Mouse (Mus musculus) left cerebral cortex, adult 9 months (tissue): ENCODE data around the gene Hip1r.
"Not testable (repeated sequence)": the region's sequence is repeated elsewhere in the genome, so short reads cannot be mapped to it uniquely, and the experiment has no call there.

ENCODE experiments used
- DNase-seq, 2 experiments: peaks; one replicate each; pipeline ENCODE4 v3.0.0; 2022; ENCODE audit warnings: low spot score in 2 of 2

The Hip1r gene

GRCm38 (mm10) chr5:124035406-124035805, 62.0 kb downstream of the Hip1r start:
- DNase-seq, result no peak

- DNase-seq, result no peak
Observed at GRCm38 (mm10) chr5:124035806-124036205, 62.4 kb downstream of the Hip1r start.

GRCm38 (mm10) chr5:124036341-124036740, 62.9 kb downstream of the Hip1r start:
- DNase-seq, result no peak

- no peak for DNase-seq
Observed at GRCm38 (mm10) chr5:124036836-124037235, 63.4 kb downstream of the Hip1r start.

GRCm38 (mm10) chr5:124039602-124040001, 66.2 kb downstream of the Hip1r start:
- no peak for DNase-seq

- peak in 1 of 2 experiments; percentile 49 for DNase-seq
Observed at GRCm38 (mm10) chr5:124041097-124041496, 67.7 kb downstream of the Hip1r start.

GRCm38 (mm10) chr5:124043212-124043978, 70.0 kb downstream of the Hip1r start:
- peak; percentile 74 to 88 for DNase-seq

GRCm38 (mm10) chr5:124043999-124044398, 70.6 kb downstream of the Hip1r start:
- DNase-seq, result no peak

- no peak for DNase-seq
Observed at GRCm38 (mm10) chr5:124045453-124046010, 72.1 kb downstream of the Hip1r start.

- no peak for DNase-seq
Observed at GRCm38 (mm10) chr5:124046741-124047401, 73.4 kb downstream of the Hip1r start.

- peak in 1 of 2 experiments; percentile 52 for DNase-seq
Observed at GRCm38 (mm10) chr5:124049249-124050045, 76.0 kb downstream of the Hip1r start.

- no peak for DNase-seq
Observed at GRCm38 (mm10) chr5:124050095-124051050, 76.9 kb downstream of the Hip1r start.

GRCm38 (mm10) chr5:124051899-124052491, 78.6 kb downstream of the Hip1r start:
- no peak for DNase-seq

GRCm38 (mm10) chr5:124052641-124053040, 79.2 kb downstream of the Hip1r start:
- DNase-seq, result not testable (repeated sequence)
